Mouse (Mus musculus) left cerebral cortex, adult 2 months (tissue): ENCODE measurements around the gene 9930021J03Rik. TPM values are rescaled to one million over a fixed set of nuclear protein-coding genes. Genes with fewer than 3 reads are reported as not detected.
A peak's percentile ranks its signal among the peaks of the same experiment; 100 is the strongest.

ENCODE experiments used
- DNase-seq, 2 experiments: peaks; one replicate each; pipeline ENCODE4 v3.0.0; 2021 to 2022; ENCODE audit warnings: low spot score in 2 of 2, mixed read lengths in 1 of 2; ENCODE audit errors: extremely low spot score in 1 of 2
- H3K27ac ChIP-seq: fragments of 200-600 bp; 2 replicates; pipeline ENCODE4 v1.8.1; 2022
- H3K4me3 ChIP-seq: fragments of 200-600 bp; 2 replicates; pipeline ENCODE4 v1.8.1; 2022
- CTCF ChIP-seq: fragments of 200-600 bp; IDR thresholded peaks from 2 replicates; pipeline ENCODE4 v1.8.1; 2022; ENCODE audit warnings: antibody characterized with exemption, mild to moderate bottlenecking, moderate library complexity
- intact Hi-C: fragments of 180-260 bp; cut with DNase I; formaldehyde crosslinking; loops from one replicate; pipeline ENCODE4 v1.15.1; 2025
- total RNA-seq, 2 experiments: library from RNA; stranded (reverse); gene quantifications; 2 replicates each; pipeline ENCODE4 v1.2.3; 2021

Gene 9930021J03Rik
- total RNA-seq, 2 experiments from 2014 or later: 38.3 to 41.1 TPM

GRCm38 (mm10) chr19:29835364-29836034 is 29.7 kb upstream of the 9930021J03Rik start:
- Histone ChIP-seq H3K27ac (no peak overlapping the region), H3K4me3 (no peak overlapping the region)
- intact Hi-C loops: no loop called here
- no peak for TF ChIP-seq CTCF
- DNase-seq: no peak

GRCm38 (mm10) chr19:29830911-29831310 is 25.1 kb upstream of the 9930021J03Rik start:
- TF ChIP-seq CTCF: no peak
- Histone ChIP-seq H3K27ac (no peak overlapping the region), H3K4me3 (no peak overlapping the region)
- DNase-seq: no peak
- intact Hi-C loops: no loop called here

GRCm38 (mm10) chr19:29828558-29828957 is 22.8 kb upstream of the 9930021J03Rik start:
- H3K27ac ChIP-seq: no peak overlapping the region
- H3K4me3 ChIP-seq: no peak overlapping the region
- DNase-seq: no peak
- intact Hi-C loops: no loop called here
- TF ChIP-seq CTCF: no peak

- peak; percentile 68 for TF ChIP-seq CTCF
- Histone ChIP-seq H3K4me3 (no peak overlapping the region), H3K27ac (no peak overlapping the region)
- intact Hi-C loops: loop anchor here (1.0 to 2.0 kb wide), 2 partner anchors 153 to 378 kb away; no protein-coding TSS in a partner anchor
- DNase-seq: peak in 1 of 2 experiments; percentile 25
These were observed 20.9 kb upstream of the 9930021J03Rik start for GRCm38 (mm10) chr19:29826686-29827085.

- no peak for DNase-seq
- intact Hi-C loops: no loop called here
- H3K27ac ChIP-seq: no peak overlapping the region
- H3K4me3 ChIP-seq: no peak overlapping the region
- no peak for TF ChIP-seq CTCF
These were observed 19.2 kb upstream of the 9930021J03Rik start for GRCm38 (mm10) chr19:29825003-29825402.

GRCm38 (mm10) chr19:29824034-29824700 is 18.4 kb upstream of the 9930021J03Rik start:
- intact Hi-C loops: loop anchor here (5.0 kb wide), 1 partner anchor 303 kb away; no protein-coding TSS in a partner anchor
- DNase-seq: no peak
- TF ChIP-seq CTCF: peak; percentile 64
- H3K4me3 ChIP-seq: no peak overlapping the region
- H3K27ac ChIP-seq: no peak overlapping the region

GRCm38 (mm10) chr19:29823456-29824010 is 17.7 kb upstream of the 9930021J03Rik start:
- Histone ChIP-seq H3K4me3 (no peak overlapping the region), H3K27ac (no peak overlapping the region)
- no peak for DNase-seq
- intact Hi-C loops: loop anchor here (5.0 kb wide), 1 partner anchor 304 kb away; no protein-coding TSS in a partner anchor
- no peak for TF ChIP-seq CTCF

- Histone ChIP-seq H3K27ac (no peak overlapping the region), H3K4me3 (no peak overlapping the region)
- peak; percentile 67 for TF ChIP-seq CTCF
- intact Hi-C loops: loop anchor here (2.0 to 5.0 kb wide), 2 partner anchors 136 to 306 kb away; no protein-coding TSS in a partner anchor
- no peak for DNase-seq
These were observed 15.2 kb upstream of the 9930021J03Rik start for GRCm38 (mm10) chr19:29820966-29821365.

GRCm38 (mm10) chr19:29812581-29813460 is 7.0 kb upstream of the 9930021J03Rik start, which contains the start of gene Ranbp6:
Gene Ranbp6 (minus strand): TSS chr19:29812974.
- Histone ChIP-seq H3K27ac (peak within 1 kb of the TSS; percentile 81), H3K4me3 (peak within 1 kb of the TSS; percentile 58)
- peak; percentile 93 to 96 for DNase-seq
- no peak for TF ChIP-seq CTCF
- intact Hi-C loops: no loop called here

- TF ChIP-seq CTCF: no peak
- intact Hi-C loops: no loop called here
- DNase-seq: no peak
- Histone ChIP-seq H3K4me3 (no peak overlapping the region), H3K27ac (no peak overlapping the region)
These were observed 4.2 kb upstream of the 9930021J03Rik start for GRCm38 (mm10) chr19:29810022-29810421.
